Mouse (Mus musculus) fibroblast of lung, adult 2 months (primary cell): ENCODE data around the gene Auts2.

ENCODE experiments used
- DNase-seq: peaks from one replicate; pipeline ENCODE4 v3.0.0-alpha.2; 2011; ENCODE audit warnings: low read depth

Auts2 gene

DNA sequence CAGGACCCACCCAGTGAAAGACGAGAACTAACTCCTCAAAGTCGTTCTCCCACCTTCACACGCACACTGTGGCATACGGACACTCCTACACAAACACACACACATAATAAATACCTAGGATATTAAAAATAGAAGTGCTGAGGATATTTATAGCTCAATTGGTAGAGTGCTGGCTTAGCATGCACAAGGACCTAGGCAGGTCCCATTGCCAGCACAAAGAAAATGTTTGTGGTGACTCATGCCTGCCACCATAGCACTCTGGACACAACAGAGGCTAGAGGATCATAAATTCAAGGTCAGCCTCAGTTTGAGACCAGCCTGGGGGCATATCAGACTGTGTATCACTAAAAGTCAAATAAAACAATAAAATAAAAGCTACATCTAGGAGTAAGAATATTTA lies 815.2 kb downstream of the Auts2 start:
- DNase-seq, result no peak

DNA sequence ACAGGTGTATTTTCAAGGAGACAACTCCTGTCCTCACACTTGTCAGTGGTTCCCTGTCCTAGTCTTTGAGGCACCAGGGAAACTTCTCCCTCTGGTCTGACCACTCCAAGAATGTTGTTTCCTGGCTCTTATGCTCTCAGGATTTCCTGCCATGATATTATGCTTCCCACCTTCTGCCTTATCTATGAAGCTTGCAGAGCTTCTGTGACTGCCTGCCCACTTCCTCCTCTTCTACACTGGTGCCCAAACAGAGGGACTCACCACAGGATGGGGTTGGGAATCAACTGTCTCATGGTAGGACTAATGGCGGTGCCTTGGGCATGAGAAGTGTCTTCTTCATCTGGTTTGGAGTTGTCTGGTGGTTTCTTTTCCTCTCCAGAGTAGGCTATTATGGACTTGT lies 818.6 kb downstream of the Auts2 start:
- DNase-seq, result no peak

DNA sequence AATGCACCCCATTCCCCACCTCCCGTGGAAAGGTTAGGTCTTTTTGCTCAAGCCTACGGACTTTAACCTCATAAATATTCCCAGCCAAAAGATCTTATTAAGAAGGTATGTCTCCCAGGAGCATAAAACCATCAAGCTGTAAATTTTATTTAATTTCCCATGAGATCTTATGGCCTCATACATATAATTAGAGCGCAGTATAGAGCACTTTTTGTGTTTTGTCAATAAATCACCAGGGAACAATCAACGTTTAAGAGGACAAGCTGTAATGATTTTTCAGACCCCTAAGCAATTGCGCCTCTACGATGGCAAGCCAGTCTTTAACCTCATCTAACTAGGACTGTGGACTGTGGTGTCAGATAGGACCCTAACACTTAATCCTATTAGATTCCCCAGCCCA lies 820.4 kb downstream of the Auts2 start:
- no peak for DNase-seq

DNA sequence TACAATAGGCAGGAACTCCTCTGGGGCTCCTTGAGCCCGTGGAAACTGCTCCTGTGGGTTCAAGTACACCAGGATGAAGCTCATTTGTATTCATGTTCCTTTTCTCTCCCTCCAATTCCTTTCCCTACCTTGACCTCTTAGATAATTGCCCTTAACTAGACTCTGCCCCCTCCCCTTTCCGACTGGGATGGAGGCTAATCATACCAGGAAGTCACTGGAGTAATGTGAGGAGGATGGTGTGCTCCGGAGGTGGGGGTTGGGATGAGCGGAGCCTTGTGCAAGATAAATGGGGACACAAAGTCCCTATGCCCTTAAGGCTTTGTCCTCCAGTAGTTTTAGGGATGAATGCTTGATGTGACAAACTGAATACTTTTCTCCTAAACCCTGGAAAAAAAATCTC lies 820.8 kb downstream of the Auts2 start:
- DNase-seq, result no peak

DNA sequence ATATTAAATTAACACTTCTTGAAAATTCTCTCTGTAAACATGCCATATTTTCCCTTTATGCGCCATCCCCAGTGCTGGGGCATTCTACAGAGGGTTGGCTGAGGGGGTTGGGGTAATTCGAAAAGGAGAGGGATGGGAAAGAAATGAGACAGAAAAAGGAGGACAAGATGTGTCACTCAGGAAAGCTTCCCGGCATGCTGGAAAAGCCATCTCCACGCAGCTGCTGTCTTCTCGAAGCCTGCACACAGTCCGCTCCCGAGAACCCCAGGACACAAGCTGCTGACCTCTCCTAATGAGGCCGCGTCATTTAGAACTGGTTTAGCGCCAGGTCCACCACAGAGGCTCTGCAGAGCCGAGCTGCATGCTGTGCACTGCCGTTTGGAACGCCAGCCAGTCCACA lies 825.1 kb downstream of the Auts2 start:
- no peak for DNase-seq

DNA sequence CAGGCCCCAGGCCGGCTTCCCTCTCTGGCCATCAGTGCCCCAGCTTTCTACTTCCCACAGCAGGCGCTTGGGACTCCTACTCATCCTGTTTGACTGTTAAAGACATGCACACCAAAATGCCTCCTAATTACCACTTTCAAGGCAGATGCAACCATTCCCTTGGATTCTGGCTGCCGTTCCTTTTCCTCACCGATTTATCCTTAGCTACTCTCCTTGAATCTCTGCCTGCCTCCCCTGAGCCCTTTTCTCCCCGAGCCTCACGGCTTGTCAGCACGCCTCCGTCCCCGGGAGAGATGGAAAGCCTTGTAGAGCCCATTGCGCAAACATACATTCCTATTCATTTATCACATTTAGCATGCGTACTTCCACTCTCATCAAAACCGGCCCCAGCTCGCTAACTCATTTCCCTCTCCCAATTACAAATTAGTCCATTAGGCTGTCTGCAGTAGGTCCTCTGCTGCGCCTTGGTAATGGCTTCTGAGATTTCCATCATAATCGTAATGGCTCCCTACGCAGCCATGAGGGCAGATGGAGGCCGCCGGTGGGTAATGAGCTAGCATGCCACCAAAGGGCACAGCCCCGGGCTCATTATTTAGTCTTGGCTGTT lies 825.7 kb downstream of the Auts2 start:
- DNase-seq, result no peak

DNA sequence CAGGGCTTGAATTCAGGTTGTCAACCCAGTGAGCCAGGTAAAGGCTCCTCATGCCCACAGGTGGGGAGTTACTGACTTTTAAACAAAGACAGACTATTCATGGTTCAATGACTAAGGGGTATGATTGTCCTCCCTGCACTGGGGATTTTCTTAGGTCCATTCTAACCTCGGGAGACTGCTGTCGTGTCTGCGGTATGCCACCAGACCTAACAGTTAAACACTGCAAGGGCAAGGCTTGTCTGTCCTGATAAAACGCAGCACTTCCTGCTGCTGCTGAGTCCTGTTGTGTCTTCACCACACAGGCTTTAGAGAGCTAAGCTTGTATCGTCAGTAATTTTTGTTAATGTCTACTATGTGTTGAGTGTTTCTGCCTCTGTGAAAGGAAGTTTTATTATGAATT lies 828.2 kb downstream of the Auts2 start:
- DNase-seq, result no peak

DNA sequence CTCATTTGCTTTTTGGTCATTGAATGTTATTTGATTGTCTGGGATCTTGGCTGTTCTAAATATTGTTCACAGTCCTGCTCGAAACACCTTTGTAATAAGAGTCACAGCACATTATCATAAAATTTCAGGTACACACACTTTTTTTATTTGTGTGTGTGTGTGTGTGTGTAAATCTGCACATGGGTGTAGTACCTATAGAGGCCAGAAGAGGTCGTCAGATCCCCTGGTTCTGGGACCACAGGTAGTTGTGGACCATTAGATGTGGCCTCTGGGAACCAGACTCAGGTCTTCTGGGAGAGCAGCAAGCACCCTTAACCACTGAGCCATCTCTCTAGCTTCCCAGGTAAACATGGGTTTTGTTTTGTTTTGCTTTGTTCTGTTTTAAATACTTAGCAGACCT lies 830.7 kb downstream of the Auts2 start:
- DNase-seq, result no peak

DNA sequence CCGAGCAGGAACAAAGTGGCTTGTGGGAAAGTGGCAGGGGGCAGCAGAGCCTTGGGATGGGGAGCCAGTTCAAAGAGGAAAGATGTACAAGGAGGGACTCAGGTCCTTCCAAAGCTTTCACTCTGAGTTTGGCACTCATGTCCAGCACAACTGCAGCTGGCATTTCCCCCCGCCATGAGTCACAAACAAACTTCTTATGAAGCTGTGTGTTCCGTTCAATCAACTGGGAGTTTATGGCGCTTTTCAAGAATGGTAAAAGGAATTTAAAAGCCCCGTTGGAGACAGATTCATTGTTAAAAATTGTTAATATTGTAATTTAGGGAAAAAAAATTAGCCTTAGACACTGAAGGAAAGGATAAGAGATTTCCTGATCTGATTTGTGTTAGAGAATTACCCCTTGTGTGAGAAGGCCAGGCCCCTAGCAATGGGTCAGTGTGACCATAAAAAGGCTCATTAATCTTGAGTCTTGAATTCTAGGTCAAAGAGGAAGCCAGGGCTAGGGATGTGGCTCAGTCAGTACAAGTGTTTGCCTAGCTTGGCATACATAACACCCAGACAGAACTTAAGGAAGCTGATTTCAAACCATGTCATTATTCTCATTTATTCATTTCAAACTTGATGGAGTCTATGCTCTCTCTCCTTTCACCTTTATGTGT lies 831.5 kb downstream of the Auts2 start:
- DNase-seq, result peak; percentile 40

DNA sequence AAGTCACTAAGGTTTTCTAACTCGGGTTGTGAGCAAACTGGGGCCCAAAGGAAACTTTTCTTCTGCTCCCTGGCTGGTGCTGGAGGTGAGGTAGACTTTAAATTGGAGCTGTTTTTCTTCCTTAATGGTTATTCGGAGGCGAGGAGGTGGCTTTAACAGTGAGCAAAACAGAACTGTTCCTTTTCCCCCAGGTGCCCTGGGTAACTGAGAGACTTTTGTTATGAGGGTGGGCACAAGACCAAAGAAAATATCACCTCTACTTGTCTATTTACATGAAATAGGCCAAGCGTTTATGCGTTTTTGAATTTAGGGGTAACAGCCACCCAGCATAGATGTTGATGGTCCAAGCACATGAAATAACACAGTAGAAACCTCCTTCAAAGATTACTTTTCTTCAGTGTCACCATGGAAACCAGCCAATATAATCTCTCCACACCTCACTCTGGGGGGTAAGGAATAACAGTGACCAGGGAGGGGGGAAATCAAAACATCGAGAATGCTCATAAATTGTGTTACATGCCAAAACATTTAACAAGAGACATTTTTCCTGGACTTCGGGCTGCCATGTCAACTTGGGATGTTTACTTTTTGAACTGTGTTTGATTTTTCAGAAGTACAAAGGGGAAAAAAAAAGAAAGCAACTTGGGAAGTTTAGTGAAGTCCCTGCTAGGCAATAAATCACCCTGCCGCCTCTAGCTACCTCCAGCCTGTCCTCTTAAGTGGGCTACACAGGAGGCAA lies 832.2 kb downstream of the Auts2 start:
- DNase-seq, result peak; percentile 32

DNA sequence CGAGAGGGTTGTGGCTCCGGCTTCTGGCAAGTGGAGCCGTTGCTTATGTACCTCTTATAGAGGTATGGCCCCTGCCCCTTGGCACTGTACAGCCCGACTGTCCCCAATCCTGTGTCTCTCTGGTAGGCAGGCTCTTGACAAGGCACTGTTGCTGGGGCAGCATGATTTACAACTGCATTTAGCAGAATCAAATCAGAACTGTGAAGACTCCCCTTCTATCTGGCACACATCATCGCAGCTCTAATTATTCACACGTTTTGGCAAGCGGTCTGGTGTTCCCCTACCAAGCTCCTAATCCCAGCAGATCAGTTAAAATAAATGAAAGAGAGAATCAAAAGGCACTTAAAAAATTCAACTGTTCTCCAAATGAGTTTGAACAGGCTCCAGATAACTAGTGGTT lies 835.7 kb downstream of the Auts2 start:
- no peak for DNase-seq

DNA sequence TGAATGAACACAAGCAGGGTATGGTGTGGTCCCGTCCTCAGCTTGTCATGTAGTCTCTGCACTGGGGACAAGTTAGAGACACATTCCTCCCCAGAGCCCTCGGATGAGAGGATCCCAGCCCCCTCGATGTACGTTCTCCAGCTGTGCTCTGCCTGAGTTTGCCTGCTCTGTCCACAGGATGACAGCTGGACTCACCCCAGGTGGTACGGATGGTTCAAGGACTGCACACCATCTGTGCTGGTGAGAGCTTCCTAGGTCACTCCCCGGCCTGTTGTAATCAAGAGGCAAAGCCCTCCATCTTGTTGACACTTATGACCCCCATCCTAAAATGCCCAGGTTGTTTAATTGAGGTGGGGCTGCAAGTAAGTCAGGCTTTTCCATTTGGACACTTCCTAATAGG lies 839.4 kb downstream of the Auts2 start:
- DNase-seq, result no peak

DNA sequence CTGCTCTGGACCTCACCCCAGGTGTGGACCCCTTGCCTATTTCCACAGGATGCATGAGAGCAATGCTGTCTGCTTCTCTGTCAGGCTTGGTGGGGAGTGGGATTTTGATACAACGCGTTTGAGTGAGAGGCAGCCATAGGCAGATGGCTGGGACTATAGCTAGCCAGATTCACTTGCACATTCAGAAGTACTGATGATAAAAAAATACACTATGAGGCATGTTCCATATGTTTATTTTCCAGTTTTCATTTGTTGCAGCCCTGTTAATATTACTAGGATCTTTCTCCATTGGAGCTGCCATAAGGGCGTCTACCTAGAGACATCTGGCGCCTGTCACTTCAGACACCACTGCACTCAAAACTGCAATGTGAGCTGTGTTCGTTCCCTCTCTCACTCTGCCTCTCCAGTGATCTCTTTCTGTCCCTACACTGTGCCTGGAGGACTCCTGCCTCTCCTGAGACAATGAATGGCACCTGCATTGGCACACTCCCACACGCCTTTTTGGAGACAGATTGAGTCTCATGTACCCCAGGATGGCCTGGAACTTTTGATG lies 840.2 kb downstream of the Auts2 start:
- DNase-seq, result no peak

DNA sequence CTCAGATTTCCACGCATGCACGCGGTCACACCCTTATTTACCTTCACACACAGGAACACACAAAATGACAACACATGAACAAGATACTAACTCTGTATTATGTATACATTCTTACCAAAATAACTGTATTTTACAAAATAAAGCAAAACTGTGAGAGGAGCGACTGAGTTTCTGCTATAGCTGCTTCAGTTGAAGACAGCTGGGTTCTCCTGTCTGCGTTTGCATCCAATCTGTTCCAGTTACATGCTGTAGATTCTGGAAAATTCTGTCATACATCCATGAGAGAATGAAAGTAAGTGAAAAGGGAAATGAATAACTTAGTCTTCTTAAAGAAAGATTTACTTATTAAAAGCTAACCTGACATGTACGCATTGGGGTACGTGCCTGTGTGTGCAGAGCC lies 844.2 kb downstream of the Auts2 start:
- no peak for DNase-seq

DNA sequence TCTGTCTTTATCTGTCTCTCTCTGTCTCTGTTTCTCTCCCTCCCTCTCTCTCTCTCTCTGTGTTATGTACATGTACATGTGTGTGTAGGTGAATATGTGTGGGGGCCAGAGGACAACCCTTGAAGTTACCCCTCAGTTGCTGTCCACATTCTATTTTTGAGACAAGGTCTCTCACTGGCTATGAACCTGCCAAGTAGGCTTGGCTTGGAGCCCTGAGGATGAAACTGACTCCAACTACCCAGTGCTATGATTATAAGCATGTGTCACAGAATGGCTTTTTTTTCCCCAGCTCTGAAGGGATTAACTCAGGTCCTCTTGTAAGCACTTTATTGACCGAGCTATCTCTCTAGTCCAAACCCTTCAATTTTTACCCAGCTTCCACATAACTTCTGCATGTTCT lies 852.4 kb downstream of the Auts2 start:
- no peak for DNase-seq

DNA sequence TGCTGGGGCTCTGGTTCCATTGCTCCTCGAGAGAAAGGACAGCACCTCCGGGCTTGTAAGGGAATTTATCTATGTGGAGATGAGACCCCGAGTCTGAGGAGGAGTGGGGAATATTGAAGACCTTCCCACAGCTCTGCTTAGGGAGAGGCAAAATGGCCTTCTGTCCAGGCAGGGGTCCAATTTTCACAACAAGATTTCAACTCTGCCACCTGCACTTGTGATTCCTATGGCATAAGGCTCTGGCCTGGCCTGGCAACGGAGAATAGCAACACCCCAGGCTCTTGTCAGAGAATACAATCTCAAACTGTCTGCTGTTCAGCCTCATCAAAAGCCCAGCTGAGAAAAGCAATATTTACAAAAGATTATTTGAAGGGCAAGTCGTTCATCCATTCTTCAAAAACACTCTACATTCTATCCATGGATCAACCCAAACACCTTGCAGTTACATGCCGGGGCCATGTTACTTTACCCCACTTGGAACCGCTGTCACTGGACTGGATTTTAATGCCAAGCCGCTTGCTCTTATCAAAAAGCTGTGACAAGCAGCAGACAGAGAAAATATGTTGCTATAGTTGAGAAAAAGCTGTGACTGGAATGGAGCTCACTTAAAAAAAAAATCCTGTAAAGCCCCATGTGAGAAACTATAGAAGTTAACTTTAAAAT lies 856.1 kb downstream of the Auts2 start:
- DNase-seq, result no peak

DNA sequence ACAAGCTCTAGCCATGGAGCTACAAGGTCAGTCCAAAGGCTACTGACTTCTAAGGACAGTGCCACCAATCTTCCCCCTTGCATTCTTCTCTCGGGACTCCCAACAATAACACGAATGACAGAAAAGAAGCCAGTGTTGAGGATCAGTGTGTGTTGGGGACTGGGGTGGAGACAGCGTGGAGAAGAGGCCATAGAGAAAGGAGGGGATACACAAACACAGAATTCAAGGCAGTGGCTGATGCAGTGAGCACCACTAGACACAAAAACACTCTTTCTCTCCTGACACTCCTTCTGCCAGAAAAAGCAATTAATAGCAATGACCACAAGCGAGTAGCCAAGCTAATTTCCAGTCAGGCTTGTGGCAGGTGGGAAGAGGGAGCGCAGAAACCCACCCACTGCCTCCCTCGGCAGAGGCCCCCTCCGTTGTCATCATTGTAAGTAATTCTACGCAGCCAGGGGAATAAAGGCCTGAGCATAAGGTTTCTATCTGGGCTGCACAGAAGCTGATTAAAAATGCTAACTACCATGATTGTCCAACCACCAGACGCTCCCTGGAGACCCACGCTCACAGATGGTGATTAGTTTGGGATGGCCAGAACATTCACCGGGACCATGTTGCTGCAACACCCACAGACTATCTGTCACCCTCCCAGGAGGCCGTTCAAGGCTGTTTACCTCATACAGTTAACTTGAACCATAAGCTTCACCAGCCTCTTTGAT lies 862.9 kb downstream of the Auts2 start:
- DNase-seq, result no peak

DNA sequence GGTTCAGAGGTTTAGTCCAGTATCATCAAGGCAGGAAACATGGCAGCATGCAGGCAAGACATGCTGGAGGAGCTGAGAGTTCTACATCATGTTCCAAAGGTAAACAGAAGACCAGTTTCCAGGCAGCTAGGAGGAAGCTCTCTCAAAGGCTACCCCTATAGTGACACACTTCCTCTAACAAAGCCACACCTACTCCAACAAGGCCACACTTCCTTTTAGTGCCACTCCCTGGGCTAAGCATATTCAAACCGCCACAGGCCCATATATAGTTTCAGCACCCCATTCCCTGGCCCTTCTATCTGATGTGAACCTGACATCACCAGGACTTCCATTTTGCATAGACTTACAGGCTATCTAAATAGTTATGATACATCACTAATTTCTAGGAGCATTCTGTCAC lies 863.6 kb downstream of the Auts2 start:
- DNase-seq, result no peak

DNA sequence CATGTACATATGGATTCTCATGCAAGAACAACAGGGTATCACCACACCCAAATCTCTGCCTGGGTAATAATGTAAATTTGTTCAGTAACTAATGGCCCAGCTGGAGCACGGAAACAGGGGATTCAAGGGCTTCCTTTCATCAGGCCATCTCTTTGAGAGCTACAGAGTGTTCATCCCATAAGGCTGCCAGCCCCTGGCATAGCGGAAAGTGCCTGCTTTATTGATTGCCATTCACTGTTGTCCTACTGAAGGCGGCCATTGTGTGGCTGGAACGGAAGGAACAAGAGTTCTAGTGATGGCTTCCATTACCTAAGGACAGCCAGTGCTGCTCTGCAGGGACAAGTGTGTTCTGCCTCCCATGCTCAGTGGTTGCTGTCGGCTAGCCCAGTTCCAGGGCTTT lies 865.6 kb downstream of the Auts2 start:
- no peak for DNase-seq

DNA sequence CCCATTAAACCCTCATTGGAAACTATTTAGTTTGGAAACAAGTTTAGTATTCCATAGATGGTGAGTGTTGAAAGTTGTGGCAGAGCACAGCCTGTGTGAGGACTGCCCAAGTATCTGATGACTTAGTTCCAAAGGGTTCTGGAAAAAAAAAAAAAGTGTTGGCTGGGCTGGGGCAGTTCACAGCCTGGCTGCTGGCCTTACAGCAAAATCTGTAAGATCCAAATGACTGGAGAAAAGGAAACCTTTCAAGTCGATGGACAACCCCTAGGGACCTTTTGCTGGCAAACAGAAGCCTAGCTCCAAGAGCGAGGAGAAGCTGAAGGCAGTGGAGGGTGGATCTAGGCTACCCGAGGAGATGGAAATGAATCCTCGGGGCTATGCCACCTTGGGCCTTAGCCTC lies 869.4 kb downstream of the Auts2 start:
- peak; percentile 67 for DNase-seq

DNA sequence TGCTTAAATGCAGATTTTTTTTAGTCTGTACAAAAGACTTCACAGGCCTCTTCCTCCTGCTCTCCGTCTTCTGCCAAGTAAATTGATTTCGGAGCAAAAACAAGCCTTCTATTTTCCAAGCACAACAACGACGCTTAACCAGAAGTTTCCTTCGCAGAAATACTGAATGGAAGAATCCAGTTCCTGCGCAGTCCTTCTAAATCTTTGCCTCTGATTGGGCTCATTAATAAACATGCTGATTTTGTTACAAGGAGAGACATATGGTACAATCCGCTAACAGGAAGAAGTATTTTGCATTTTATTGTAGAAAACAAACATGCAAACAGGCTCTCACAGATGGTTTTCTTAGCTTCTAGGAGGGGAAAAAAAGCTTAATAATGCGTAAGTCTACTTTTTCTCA lies 878.1 kb downstream of the Auts2 start:
- no peak for DNase-seq

DNA sequence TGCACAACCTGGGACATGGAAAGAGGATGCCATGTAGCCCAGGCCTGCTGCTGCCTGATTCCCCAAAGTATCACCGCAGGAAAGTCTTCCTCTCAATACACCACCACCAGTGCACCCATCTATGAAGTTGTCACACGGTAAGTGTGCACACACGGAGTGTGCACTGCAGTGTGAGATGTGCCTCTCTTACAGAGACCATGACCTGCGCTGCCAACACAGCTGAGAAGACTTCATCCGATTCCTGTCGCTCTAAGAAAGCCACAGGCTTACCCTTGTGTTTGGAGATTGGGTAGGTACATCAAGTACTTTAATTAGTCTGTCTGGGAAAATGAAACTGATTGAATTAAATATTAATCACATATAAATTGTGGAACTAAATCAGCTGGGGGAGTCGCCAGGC lies 878.5 kb downstream of the Auts2 start:
- no peak for DNase-seq
